Mouse (Mus musculus) testis, adult 2 months (tissue): ENCODE results near the gene Ccr9. TPM values are rescaled to one million over a fixed set of nuclear protein-coding genes. Genes with fewer than 3 reads are reported as not detected.
"Not testable (repeated sequence)": the region's sequence is repeated elsewhere in the genome, so short reads cannot be mapped to it uniquely, and the experiment has no call there.

Source experiments
- H3K27ac ChIP-seq: fragments of 200-500 bp; 2 replicates; pipeline ENCODE4 v1.5.1; 2012; ENCODE audit warnings: low read depth, low read length; ENCODE audit not compliant: control insufficient read depth, insufficient read depth
- H3K27me3 ChIP-seq: fragments of 200-500 bp; 2 replicates; pipeline ENCODE4 v1.6.1; 2012; ENCODE audit warnings: mild to moderate bottlenecking, low read length, moderate library complexity; ENCODE audit not compliant: control insufficient read depth, insufficient read depth
- H3K36me3 ChIP-seq: fragments of 200-500 bp; 2 replicates; pipeline ENCODE4 v1.6.1; 2012; ENCODE audit warnings: mild to moderate bottlenecking, low read length; ENCODE audit not compliant: control insufficient read depth, insufficient read depth
- H3K4me1 ChIP-seq: fragments of 200-500 bp; 2 replicates; pipeline ENCODE4 v1.6.1; 2012; ENCODE audit warnings: low read length; ENCODE audit not compliant: control insufficient read depth, insufficient read depth
- H3K4me3 ChIP-seq: fragments of 200-500 bp; 2 replicates; pipeline ENCODE4 v1.5.1; 2012; ENCODE audit warnings: low read depth, mild to moderate bottlenecking, low read length, moderate library complexity, mixed read lengths; ENCODE audit not compliant: control insufficient read depth
- CTCF ChIP-seq: fragments of 200-500 bp; IDR thresholded peaks from 2 replicates; pipeline ENCODE4 v1.5.1; 2012; ENCODE audit warnings: low read depth, mild to moderate bottlenecking, inconsistent platforms, low read length, moderate library complexity; ENCODE audit not compliant: control insufficient read depth, insufficient read depth, insufficient replicate concordance
- POLR2A ChIP-seq: fragments of 200-500 bp; IDR thresholded peaks from 2 replicates; pipeline ENCODE4 v1.6.1; 2012; ENCODE audit warnings: low read depth, mild to moderate bottlenecking, inconsistent platforms, low read length, moderate library complexity; ENCODE audit not compliant: control insufficient read depth
- polyA plus RNA-seq: library from polyadenylated mRNA; depleted of rRNA; stranded (reverse); fragments of >200 nt; gene quantifications from 2 replicates; pipeline ENCODE4 v1.2.3, GENCODE M21; 2012

Ccr9 gene
- polyA plus RNA-seq, 1 experiment: 0.04 TPM

DNA sequence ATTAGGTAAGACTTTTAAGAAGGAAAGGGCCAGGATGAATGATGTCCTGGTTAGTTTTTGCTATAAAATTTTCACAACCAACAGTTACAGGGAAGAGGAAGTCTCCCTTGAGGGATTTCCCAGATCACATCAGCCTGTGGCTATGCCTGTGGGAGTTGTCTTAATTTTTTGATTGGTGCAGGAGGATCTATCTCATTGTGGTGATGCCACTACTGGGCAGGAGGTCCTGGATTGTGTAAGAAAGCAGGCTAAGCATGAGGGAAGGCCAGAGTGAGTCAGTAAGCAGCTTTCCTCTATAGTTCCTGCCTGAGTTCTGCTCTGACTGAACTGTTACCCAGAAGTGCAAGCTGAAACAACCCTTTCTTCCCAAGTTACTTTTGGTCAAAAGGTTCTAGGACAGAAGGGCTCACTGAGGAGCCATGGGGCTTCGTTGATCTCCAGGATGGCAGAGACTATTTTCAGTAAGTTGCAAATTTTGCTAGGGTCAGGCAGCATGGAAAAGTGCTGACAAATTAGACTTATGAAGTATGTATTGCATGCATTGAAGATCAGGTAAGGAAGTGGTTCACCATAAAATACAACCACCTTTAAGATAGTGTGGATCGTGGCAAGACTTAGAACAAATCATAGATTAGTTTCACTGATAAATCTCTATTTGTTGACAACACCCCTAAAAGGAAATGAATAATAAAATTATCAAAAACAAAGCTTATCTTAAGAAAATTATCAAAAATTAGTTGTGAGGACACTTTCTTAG is 44.7 kb downstream of the Ccr9 start:
- no peaks in the 10 kb centered on the region for H3K4me1 ChIP-seq
- TF ChIP-seq POLR2A (no peak), CTCF (no peak)
- H3K4me3 ChIP-seq: no peak overlapping the region
- no peak overlapping the region for H3K27ac ChIP-seq
- no peaks in the 10 kb centered on the region for H3K27me3 ChIP-seq
- no peaks in the 10 kb centered on the region for H3K36me3 ChIP-seq

DNA sequence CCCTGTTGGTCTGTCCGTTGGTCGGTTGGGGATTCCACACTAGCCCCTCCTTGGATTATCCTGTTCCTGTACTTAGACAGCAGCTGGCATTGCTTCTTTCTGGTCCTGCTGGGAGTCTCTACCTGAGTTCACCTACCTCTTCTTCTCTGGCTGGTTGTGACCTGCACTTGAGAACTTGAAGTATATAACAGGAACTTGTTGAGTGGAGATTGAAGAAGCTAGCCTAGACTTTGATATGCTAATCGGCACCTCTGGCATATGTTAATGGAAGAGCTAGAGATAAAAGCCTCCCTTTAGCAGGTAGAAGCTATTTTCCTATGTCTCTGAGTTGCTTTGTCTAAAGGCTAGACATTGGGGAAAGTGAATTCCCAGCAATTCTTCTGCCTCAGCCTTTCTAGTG is 53.0 kb downstream of the Ccr9 start:
- Histone ChIP-seq H3K36me3 (no peaks in the 10 kb centered on the region), H3K27me3 (no peaks in the 10 kb centered on the region), H3K27ac (no peak overlapping the region), H3K4me3 (no peak overlapping the region), H3K4me1 (no peaks in the 10 kb centered on the region)
- no peak for TF ChIP-seq POLR2A
- no peak for TF ChIP-seq CTCF

DNA sequence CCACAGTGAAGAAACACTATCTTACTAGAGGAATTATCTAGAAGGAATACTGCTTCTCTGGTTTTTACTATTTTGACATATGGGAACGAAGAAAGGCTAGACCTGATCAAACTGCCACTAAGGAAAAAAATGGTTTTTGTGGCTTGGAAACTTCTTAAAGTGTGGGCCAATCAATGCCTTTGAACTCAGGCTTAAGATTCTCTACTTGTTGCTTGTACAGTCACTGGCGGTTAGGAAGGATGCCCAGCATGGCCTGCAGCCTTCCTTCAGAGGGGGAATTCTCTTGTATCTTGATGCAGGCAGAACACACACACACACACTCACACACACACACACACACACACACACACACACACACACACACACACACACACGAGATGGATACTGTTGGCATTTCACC is 55.9 kb downstream of the Ccr9 start:
- Histone ChIP-seq H3K27me3 (no peaks in the 10 kb centered on the region), H3K36me3 (no peaks in the 10 kb centered on the region), H3K27ac (no peak overlapping the region), H3K4me1 (no peaks in the 10 kb centered on the region), H3K4me3 (no peak overlapping the region)
- TF ChIP-seq POLR2A (no peak), CTCF (no peak)

DNA sequence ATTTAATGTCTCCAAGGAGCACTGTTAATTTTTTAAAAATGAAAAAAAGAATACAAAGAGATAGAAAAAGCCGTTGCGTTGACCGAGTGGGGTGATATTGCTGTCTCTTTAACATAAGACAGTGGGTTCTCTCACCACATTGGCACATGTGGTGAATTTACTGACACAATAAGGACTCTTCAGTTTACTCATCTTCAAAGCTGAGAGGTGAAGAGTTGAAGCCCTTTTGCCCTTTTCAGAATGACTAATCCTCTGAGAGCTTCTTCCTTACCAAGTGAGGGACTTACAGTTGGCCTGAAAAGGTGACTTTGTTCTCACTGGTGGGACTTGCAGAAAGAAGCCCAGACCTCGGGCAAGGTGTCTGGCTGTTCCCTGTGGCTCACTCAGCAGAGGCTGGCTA is 62.6 kb downstream of the Ccr9 start:
- H3K27ac ChIP-seq: no peak overlapping the region
- H3K27me3 ChIP-seq: no peaks in the 10 kb centered on the region
- no peak overlapping the region for H3K4me3 ChIP-seq
- TF ChIP-seq POLR2A: no peak
- no peak for TF ChIP-seq CTCF
- H3K36me3 ChIP-seq: no peaks in the 10 kb centered on the region
- H3K4me1 ChIP-seq: no peaks in the 10 kb centered on the region

DNA sequence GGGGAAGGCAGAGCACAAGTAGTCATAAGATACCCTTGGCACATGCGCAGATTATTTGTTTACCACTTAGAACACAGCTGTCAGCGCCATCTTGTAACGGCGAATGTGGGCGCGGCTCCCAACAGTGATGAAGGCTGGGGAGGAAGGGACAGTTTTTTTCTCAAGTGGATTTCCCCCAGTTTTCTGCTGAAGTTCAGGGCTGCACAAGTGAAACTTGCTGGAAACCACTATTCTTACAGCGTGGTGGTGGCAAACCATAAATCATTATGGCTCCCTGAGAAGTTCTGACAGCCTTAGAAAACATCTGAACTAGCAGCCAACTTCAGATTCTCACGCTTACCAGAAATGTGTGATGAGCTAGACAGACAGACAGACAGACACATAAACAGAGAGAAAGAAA is 71.4 kb downstream of the Ccr9 start:
- H3K4me3 ChIP-seq, H3K27ac ChIP-seq, H3K27me3 ChIP-seq, H3K4me1 ChIP-seq, H3K36me3 ChIP-seq: not testable (repeated sequence)

DNA sequence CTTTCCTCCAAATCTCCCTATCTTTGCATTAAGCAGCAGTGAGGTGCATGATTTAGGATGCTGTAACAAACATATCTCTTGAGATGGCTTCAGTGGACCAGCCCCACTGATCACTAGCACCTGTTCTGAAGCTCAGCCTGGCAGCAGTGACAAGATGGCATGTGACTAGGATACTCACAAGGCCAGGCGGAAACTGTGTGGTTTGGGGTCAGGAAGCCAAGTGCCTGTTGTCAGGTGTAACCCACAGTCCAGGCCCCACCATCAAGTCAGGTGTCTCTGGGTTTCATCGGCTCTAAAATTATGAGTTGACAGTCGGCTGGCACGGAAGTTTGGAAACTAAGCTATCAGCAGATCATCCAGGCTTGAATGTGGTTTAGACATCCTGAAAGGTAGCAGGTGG is 76.1 kb downstream of the Ccr9 start:
- H3K27me3 ChIP-seq: no peaks in the 10 kb centered on the region
- TF ChIP-seq POLR2A (no peak), CTCF (no peak)
- H3K4me1 ChIP-seq: no peaks in the 10 kb centered on the region
- H3K4me3 ChIP-seq: no peak overlapping the region
- no peaks in the 10 kb centered on the region for H3K36me3 ChIP-seq
- no peak overlapping the region for H3K27ac ChIP-seq

DNA sequence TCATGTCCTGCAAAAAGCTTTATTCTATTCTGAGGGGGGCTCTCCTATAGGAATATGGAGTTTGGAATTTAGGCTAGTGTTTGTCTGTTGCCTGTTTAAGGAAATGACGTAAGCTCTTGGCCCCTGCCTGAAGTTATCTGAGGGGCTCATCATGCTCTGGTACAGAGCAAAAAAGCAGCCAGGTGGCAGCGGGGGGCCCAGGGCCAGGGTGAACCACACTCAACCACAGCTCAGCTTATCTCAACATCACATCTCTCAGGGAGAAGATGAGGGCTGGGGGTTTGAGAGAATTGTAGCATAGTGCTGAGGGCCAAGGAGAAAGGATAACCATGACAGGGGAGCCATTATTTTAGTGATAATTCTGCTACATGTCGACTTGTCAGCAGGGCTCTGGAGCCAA is 78.5 kb downstream of the Ccr9 start:
- no peak for TF ChIP-seq POLR2A
- TF ChIP-seq CTCF: no peak
- Histone ChIP-seq H3K4me3 (no peak overlapping the region), H3K27me3 (no peaks in the 10 kb centered on the region), H3K36me3 (no peaks in the 10 kb centered on the region), H3K27ac (no peak overlapping the region), H3K4me1 (no peaks in the 10 kb centered on the region)

DNA sequence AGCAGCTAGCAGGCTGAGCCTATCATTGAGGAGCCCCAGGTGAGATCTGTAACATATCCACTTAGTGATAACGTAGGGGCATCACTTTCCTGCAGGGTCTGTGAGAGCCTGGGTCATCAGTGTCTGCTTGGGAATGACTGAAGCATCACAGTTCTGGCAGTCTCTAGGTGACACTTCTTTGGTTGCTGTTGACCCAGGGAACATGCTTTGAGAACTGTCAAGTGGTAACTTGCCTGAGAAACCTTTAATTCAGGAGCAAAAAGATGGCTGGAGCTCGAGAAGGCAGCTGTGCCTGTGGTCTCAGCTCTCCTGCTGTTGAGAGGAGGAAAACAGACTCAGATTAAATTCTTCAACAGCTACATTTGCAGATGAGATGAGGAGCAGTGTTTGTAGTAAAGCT is 79.1 kb downstream of the Ccr9 start:
- H3K27me3 ChIP-seq: no peaks in the 10 kb centered on the region
- no peak overlapping the region for H3K4me3 ChIP-seq
- TF ChIP-seq CTCF (no peak), POLR2A (no peak)
- H3K4me1 ChIP-seq: no peaks in the 10 kb centered on the region
- no peak overlapping the region for H3K27ac ChIP-seq
- H3K36me3 ChIP-seq: no peaks in the 10 kb centered on the region
